Mouse (Mus musculus): ENCODE data around the gene Tacc2. TPM values are rescaled to one million over a fixed set of nuclear protein-coding genes. Genes with fewer than 3 reads are reported as not detected.

Gene Tacc2
- total RNA-seq, 2 experiments from 2014 or later, result 91.9 to 95.2 TPM

DNA sequence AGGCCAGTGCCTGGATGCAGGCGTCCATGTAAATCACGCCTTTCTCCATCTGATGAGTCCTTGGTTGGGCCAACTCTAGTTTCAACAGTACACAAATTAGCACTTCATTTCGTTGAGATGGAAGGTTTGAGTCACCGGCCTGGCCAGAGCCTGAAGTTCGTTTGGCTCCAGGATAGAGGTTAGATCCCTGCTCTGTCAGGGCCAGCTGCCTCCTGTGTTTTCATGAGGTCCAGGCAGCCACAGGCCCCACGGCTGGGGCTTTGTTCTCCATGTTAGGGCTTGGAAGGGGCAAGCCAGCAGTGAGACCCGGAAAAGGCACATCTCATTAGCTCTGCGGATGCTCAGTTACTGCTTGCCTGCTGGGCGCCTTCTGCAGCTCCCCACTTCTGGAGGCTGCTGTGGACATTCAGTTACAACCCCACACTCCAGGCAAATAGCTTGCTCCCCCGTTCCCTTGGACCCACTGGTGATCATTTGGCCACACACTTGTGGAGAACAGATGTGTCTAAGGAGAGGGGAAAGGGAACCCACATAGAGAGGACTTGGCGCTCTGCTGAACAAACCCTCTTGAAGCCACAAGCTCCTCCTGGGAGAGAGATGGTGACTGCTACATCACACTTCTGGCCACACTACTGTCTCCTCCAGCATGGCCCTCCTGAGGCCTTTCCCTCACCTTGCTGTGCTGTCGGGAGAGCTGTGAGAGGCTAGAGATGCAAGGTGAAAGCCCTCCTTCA, 100.5 kb downstream of the Tacc2 start:
- DNase-seq (ENCODE audit: low spot score in 2 of 2), result no peak

DNA sequence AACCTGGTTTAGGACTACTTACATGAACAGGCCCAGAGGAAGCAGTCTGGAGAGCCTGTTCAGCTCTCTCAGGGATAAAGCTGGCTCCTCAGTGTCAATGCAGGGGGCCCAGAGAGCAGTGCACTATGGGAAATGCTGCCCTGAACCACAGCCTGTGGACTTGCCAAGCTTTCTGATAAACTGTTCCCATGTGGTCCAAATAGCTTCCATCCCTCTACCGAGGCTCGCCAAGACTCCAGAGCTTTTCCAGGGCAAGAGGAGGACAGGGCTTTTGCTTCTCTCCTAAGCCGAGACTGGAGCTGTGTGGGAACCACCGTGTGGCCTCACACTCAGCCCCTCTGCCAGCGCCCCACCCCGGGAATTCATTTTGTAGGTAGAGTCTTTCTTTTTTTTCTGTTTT, 101.2 kb downstream of the Tacc2 start:
- no peak for DNase-seq (ENCODE audit: low spot score in 2 of 2)

DNA sequence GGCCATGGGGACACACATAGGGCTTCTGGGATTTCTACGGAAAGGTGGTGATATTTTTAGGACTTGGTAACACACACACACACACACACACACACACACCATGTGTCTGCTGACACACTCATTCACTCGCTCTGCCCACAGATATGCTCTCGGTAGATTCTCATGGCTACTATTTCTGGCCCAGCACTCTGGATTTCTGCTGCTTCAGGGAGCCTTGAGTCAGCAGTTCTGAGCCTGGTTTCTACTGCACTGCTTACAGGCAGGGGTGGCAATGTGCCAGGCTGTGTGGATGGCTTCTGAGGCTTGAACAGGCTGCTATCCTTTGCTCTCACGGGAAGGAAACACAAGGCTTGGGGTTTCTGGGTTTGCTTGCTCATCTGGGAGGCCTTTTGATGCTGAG, 104.6 kb downstream of the Tacc2 start:
- peak; percentile 44 to 57 for DNase-seq (ENCODE audit: low spot score in 2 of 2)

DNA sequence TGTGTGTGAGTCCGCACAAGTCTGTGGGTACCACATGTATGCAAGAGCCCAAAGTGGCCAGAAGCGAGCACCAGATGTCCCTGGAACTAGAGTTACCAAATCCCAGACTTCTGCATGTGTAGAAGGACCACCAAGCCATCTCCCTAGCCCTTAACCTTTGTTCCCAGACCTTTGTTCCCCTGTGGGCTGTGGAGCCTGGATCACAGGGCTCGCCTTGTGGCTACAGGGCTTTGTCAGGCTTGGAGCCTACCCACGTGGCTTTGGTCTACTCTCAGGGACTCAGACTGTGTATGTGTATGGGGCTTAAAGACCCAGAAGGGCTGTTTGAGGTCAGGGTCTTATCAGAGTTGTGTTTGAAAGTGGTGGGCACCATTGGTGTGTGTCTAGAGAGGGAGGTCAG, 111.4 kb downstream of the Tacc2 start:
- DNase-seq (ENCODE audit: low spot score in 2 of 2), result no peak

DNA sequence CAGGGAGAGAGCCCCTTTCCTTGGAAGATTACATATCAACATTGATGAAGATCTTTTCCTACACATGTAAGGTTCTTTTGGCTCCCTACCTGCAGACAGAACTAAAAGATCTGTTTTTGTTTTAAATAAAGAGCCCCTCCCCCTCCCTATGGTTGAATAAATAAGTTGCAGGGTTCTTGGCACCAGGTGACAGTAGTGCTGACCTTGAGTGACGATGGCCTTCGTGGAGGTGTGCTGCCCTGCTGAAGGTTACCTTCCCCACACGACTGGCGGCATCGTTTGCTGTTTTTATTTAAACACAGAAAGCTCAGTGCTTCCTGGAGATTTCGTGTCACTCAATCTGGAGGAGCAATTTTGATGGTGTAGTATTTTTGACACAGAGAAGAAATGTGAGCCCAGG, 113.6 kb downstream of the Tacc2 start:
- no peak for DNase-seq (ENCODE audit: low spot score in 2 of 2)

DNA sequence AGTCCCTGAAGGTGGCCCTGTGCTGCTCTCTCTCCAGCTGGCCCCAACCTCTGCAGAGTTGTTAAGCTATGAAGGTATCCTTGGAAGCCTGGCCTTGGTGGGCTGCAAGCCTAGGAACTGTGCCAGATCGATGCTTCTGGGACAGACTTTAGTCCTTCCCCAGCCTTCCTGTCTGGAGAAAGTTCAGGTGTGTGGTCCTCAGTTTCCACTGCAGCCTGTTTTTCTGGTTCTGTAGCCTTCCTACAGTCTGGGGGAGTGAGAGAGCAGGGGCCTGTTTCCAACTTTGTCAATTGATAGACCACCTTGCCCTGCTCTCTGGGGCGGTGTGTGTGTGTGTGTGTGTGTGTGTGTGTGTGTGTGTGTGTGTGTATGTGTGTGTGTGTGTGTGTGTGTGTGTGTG, 114.7 kb downstream of the Tacc2 start:
- no peak for DNase-seq (ENCODE audit: low spot score in 2 of 2)

DNA sequence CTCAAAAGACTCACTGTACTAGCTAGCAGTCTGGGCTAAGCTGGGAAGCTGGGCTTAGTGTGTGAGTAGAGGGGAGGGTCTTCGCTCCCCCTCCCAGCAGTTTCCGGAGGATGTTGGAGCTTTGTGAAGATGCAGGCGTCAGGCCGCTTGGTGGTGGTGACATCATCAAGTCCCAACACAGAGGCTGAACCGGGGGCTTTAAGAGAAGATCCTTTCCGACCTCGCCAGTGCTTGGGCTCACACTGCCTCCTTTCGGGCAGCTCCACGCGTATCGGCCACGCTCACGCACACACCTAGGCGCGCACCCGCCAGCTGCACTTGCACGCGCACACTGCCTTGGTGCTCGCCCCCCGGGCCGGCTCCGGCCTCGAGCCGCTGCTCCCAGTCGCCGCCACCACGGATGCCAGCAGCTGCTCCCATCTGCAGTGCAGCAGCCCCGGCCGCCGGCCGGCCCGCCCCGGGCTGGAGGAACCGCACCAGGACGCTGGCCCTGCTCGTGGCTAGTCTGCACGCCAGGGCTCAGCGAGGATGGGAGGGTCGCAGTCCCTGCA, 115.2 kb downstream of the Tacc2 start:
- peak; percentile 77 to 79 for DNase-seq (ENCODE audit: low spot score in 2 of 2)

DNA sequence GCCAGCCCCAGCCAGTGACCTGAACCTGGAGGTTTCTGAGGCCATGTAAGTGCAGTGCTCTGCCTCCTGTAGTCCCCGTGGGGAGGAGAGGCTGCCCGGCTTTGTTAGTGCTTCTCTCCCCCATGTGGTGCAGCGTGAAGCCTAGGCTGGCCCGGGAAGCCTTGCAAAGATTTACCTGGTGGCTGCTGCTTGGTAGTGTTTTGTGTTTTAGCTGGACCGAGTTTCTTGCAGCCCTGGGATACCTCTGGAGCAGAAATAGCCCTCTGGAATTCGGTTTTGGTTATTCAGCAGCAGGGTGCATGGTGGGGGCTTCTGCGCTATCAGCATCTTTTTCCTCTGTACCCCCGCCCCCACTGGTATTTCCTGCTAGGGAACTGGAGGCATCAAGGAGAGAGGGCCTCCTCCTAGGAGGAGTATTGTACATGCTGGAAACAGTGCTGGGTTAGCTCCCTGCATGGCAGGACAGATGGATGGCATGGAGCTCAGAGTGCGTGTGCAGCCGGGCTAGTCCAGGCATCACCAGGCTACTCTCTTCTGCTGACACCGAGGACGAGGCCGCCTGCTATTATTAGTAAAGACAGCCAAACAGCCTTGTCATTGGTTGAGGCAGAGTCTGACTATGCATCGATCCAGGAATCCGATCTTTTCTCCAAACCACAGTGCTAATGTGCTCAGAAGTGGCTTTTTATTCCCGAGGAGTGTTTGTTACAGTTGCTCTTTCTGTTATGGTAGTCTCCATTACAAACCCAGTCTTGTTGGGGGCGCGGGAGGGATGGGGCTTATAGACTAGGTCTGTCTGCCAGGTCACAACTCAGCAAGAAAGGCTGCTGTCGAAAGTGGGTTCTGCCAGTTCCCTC, 115.9 kb downstream of the Tacc2 start:
- DNase-seq (ENCODE audit: low spot score in 2 of 2), result peak in 1 of 2 experiments; percentile 63

DNA sequence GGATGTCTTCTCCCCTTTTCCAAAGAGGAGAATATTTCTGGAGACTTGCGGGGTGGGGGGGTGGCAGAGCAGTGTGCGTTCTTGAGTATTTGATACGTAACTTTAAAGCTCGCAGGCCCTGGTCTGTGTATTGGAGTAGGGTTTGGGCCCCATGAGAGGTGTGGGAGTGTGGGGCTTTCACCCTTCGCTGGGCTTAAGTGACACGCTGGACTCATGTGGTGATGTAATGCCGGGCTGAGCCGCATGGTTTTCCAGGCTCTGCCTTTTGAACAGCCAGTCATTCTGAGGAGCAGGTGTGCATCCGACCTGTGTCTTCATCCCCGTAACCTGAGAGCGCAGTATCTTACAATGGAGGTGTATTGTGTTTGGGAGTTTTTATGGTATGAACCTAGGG, 116.6 kb downstream of the Tacc2 start:
- DNase-seq (ENCODE audit: low spot score in 2 of 2), result no peak

DNA sequence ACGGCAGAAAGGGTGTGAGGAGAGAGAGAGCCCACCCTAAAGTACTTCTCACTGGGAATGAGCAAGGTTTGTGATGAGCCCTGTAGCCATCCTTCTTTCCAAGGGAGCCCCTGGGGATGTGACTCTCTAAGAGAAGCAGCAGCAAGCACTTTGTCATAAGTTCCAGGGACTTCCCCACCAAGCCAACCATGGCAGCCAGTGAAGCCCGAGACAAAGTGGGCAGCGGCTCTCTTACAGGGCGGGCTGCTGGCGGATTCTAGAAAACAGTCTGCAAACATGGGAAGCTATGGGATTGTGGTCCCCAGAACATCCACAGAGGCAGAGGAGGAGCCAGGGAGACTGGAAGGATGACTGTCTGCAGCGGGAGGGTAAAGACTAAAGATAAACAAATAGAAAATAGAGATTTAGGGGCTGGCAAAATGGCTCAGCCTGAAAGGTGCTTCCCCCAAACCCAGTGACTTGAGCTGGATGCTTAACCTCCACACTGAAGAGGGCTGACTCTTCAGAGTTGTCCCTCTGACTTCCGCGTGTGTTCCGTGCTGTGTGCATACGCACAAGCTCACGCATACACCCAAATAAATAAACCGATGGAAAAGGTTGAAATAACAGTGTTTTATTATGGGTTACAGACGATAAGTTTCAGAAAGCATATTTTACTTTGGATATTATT, 118.6 kb downstream of the Tacc2 start:
- no peak for DNase-seq (ENCODE audit: low spot score in 2 of 2)

DNA sequence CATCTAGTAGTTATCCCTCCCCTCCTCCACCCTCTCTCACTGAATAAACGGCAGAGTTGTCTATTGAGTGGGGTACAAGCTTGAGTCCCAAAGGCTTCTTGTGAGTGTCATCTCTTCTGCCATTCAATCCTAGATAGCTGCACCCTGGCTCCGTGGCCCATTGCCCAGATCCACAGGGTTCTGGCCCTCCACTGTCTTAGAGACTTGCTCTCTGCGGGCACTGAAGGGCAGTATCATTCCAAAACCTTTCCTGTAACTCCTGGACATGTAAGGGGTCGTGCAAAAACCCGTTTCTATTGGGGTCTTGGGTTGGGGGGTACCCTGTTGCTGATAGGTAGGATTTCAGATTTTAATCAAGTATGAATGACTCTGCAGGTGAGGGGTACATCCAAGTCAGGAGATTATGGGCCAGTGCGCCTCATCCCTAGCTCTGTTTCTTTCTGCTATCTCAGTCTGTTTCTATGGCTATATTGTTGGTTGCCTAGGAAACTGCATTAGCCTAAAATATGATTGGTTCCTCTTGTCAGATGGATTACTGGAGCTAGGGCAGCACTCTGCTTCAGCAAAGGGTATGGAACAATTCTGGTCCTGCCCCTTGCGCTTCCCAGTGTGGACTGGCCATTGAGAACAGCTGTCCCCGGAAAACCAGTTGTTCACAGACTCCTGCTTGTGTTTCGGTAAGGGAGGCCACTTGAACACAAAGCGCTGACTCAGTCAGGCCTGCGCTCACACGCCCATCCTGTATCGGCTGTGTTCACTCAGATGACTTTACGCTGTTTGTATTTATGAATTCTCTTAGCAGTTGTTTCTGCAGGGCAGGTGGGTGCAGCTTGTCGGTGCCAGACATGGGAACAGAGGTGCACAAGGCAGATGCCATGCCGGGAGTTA, 119.4 kb downstream of the Tacc2 start:
- peak in 1 of 2 experiments; percentile 45 for DNase-seq (ENCODE audit: low spot score in 2 of 2)

DNA sequence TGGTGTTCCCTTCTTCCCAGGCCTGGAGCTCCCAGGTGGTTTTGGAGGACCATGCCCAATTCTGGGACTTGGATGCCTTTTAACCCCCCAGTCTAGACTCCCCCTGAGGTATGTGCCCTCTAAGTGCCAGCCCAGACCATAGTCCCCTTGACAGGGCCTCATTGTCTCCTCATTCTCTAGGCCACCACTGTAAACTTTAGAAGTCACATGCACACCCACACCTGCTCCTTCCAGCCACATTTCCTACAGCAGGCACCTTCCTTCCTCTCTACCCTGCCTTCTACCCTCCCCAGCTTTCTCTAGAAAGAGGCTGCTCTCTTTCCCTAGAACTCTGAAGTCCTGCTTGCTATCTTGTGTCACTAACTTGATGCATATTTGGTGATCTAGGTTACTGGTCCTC, 121.2 kb downstream of the Tacc2 start:
- no peak for DNase-seq (ENCODE audit: low spot score in 2 of 2)

DNA sequence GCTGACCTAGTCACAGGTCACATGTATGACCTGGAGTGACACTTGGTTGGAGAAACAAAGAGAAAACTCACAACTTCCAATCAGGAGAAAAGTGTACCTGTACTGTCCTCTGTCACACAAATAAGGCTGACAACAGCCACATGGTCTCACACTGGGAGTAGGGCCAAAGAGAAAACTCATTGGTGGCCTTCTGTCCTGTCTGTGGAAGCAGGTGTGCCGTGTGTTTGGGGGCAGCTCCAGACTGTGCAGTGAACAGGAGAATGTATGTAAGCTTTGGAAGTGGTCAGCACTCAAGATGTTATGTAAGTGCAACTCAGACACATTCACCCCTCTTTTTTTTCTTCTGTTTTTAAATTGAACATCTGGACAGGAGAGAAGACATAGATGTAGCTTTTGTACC, 124.1 kb downstream of the Tacc2 start:
- no peak for DNase-seq (ENCODE audit: low spot score in 2 of 2)

DNA sequence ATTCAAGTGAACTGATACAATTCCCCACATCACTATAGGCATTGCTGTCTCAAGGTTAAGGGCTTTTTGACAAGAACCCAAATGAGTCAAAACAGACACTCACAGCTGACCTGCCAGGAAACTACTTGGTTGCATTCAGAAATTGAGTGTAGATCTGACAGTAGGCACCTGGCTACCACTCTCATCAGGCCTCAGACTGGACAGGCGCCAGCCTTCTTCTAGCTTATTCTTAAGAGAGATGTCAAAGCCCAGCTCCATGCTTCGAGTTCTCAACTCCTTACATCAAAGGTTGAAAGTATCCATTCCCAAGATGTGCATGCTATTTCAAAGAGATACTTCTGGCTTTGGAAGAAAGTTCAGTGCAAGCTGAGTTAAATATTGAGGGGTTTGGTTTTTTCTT, 128.0 kb downstream of the Tacc2 start:
- no peak for DNase-seq (ENCODE audit: low spot score in 2 of 2)

DNA sequence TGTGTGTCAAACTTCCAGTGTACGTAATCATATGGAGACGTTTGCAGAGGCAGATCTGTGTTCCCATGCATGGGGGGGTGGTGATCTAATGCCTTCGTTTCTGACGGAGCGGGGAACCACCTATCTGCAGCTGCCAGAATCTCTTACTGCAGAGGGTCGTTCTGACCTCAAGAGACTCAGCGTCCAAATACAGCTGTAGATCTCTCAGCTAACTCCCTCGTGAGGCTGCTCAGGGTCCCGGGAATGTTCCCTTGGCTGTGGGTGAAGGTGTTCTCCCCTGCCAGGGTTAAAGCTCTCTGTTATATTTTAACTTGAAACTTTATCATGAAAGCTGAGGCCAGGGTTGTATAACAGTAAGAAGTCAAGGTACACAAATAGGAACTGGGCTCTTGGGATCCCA, 131.7 kb downstream of the Tacc2 start:
- no peak for DNase-seq (ENCODE audit: low spot score in 2 of 2)

DNA sequence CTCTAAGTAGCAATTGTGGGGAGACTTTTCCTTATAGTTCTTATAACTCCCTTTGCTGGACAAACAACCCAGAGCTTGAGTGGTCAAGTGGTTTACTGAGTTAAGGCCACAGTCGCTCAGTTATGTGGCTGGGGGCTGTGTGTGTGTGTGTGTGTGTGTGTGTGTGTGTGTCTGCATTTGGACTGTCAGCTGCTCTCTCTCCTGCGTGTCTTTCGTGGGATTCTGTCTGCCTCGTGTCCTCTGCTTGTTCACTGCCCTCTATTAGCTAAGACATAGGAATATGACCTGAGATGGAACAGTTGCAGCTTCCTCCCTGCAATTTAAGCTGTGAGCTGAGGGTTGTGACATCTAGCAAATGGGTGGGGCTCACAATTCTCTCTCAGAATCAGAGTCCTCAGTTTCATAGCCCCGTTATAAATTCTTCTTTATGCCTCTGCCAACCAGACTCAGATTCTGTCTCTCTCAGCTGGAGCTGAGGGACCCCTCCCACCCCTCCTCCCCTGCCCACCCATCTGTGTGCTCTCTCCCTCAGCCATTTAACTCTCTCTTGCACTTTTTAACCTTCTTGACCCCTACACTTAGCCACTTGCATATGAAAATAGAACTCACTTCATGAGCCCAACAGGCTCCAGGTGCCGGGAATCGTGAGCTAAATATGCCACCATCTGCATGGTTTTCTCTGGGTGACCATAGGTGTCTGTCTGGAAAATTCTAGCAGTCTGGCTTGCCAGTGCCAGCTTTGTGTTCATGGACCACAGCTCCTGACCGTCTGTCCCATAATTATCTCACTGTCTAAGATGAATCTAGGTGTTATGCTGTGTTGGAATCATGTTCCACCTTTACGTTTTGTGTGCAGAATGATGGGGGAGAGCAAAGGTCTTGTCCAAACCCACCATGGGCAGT, 132.4 kb downstream of the Tacc2 start:
- no peak for DNase-seq (ENCODE audit: low spot score in 2 of 2)

DNA sequence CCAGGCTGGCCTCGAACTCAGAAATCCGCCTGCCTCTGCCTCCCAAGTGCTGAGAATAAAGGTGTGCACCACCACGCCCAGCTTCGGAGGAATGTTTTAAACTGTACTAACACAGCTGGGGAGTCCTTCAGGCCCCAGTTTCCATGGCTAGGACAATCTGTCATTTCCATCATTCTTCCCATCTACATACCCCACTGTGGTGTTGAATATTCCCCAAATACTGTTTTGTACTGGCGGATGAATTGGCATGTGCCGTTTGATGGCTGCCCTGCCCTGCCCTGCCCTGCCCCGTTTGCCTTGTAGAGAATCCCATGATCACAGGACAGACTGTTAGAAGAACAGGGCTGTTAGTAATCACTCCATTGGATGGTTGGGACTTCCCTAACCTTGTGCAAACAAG, 134.6 kb downstream of the Tacc2 start:
- DNase-seq (ENCODE audit: low spot score in 2 of 2), result no peak

DNA sequence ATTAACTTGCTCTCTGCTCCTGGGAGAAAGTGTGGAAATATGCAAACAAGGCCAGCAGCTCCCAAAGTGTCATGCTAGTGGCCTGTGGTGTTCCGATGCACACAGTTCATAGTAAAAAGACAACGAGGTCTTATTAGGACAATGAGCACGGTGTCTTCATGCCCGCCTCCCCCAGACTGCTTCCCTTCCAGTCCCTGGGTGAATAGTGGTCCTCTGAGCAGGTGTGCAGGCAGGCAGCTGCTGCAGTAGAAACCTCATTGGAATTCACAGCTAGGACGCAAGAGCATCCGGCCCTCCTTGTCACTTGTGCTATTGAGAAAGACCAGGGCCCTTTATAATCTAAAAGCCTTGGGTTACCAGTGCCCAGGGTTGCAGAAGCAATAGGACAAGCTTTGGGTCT, 136.1 kb downstream of the Tacc2 start:
- no peak for DNase-seq (ENCODE audit: low spot score in 2 of 2)

DNA sequence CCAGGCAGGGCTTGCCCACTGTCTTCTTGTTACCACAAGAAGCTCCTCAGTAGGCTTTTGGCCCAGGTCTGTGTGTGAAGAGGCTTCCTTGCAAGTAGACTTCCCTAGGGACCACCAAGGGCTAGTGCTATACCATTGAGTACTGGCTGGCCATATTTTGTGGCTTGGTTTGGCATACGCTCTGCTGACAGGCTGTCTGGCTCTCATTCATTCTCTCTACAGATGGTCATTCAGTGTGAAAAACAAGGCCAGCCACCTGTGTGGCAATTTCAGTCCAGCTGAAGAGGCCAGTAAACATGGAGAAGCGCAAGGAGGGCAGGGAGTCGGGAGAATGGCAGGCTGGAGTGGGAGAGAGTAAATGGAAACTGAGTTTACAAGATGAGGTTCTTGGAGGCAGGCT, 138.2 kb downstream of the Tacc2 start:
- DNase-seq (ENCODE audit: low spot score in 2 of 2), result peak in 1 of 2 experiments; percentile 32

DNA sequence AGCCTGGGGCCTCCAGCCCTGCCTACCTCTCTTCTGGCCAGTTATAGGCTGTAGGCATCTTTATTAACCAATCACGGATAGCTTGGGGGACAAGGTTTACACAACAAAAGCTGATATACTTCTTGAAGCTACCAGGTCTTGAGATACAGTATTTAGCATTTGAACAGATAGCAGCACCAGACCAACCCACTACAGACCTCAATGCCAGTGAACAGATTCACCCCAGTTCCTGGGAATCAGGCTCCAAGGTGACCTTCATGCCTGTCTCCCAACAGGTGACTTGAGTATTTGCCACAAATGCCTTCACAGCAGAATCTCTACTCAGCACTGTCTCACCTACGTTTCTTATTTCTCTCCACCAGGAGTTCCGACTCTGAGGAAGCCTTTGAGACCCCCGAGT, 139.1 kb downstream of the Tacc2 start:
- DNase-seq (ENCODE audit: low spot score in 2 of 2), result no peak

Data from layer of hippocampus, postnatal 10 days (tissue).